Mouse (Mus musculus) adrenal gland, postnatal 36 days (tissue): ENCODE data around the gene Man1a. TPM values are rescaled to one million over a fixed set of nuclear protein-coding genes. Genes with fewer than 3 reads are reported as not detected.

Experiments
- DNase-seq, 2 experiments: peaks; one replicate each; pipeline ENCODE4 v3.0.0; 2021; ENCODE audit warnings: mixed read lengths in 1 of 2
- total RNA-seq, 2 experiments: library from RNA; stranded (reverse); gene quantifications; 2 replicates each; pipeline ENCODE4 v1.2.3; 2021

Gene Man1a
- total RNA-seq, 2 experiments from 2014 or later: 28.4 to 160 TPM

DNA sequence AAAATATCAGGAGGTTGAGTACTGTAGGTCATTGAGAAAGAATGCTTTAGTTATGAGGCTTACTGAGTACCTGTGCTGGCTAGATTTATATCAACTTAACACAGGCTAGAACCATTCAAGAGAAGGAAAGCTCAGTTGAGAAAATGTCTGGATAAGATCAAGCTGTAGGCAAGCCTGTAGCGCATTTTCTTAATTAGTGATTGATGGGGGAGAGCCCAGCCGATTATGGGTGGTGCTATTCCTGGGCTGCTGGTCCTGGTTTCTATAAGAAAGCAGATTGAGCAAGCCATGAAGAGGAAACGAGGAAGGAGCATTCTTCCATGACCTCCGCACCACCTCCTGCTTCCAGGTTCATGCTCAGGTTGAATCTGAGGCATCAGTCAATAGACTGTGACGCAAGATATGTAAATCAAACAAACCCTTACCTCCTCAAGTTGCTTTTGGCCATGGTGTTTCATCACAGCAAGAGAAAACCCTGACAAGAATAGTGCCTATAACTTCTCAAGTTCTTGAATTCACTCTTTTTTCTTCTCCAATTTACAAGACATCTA lies 58.4 kb downstream of the Man1a start:
- DNase-seq: no peak

DNA sequence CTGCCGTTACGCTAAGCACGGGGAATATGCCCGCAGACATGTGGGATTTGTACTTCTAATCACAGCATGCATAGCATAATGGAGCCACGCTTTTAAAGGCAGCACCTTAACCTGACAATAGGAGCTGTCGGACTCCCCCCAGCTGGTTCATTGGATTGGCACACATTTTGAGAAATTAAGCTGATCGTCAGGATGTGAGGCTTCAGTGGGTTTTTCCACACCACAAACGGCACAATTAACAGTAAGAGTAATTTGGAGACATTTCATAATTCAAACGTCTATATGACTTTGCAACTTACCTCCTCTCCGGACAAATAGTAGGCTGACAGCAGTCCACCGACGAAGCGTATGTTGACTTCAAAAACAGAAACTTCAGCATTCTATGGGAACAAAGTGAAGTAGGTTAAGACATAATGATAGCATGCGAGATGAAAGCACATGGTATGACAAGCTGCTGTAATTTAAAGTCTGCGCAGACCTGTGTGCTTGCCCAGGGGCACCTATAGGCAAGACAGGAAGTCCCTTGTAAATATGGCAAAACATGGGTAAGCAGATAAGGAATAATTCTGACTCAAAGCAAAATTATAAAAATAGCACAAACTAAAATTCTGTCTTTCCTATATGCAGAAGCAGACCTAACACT lies 62.2 kb downstream of the Man1a start:
- no peak for DNase-seq

DNA sequence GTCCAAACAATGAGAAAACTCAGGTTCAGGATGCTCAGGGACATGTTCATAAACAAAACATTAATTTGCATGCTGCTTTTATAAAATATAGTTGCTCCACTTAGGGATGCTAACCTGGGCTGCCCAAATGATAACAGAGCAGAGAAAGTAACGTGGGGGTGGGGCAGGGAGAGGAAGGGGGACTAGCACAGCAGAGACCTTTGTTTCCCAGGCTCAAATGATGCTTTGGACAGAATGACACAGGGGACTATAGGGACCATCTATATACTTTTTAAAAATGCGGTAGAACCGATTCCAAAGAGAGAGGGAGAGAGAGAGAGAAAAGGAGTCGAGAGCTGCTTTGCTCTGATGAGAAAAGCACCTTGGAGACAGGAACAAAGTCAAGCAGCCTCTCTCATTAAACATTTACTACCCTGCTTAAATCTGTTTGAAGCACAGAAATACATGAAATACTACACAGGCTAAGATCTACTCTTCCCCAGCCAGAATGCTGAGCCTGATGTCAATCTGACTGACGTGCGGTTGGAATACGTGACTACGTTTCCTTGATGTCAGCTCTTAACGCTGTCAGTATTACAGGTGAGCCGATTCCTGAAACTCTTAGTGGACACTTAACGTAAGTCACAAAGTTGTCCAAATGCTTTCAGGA lies 63.1 kb downstream of the Man1a start:
- DNase-seq: no peak

DNA sequence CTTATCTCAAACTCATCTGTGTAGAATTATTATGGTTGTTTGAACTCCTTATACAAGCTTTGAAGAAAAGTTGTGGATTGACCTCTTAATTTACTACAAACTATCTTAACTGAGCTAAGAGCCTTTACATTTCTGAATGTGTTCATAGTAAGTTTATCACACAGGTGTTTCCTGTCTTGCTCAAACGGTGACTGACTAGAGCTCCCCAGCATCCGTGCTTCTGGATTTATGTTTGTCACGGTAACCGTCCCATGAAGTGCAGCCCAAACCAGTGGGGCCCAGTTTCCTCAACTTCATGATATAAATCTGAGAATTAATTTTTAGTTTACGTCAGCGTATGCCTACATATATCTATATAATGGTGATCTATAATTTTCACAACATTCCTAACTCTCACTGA lies 67.3 kb downstream of the Man1a start:
- DNase-seq: no peak

DNA sequence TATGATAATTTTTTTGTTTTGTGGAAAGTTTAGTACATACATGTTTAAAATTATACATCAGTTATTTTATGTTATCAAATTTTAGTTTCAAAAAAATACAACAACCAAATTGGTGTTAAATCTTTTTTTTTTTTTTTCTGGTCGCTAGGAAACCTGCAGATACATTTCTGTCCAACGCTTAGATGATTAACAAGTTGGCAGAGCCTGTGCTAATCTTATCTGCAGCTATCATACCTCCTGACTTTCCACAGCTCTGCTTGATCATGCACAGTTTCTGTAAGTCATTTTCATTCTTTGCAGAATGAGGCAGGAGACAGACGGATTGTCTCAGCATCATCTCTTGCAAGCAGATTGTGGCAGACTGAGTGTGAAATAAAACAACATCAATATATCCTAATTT lies 69.5 kb downstream of the Man1a start:
- no peak for DNase-seq

DNA sequence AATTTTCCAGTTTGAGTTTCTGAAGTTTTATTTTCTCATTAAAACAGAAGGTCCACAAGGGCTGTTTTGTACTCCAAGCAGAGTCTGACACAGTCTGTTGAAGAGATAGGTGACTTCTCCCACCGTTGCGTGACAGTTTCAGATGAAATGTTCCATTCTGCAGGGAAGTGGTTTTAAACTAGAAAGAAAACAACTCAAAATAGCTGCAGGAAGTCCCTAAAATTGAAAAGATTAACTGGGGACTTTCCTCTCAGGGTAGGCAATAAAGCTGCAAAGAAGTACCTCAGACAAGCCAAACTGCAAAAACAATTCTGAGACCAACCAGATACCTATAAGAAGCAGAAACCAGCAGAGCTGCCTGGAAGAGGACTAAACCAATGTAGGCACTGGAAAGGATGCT lies 70.6 kb downstream of the Man1a start:
- no peak for DNase-seq

DNA sequence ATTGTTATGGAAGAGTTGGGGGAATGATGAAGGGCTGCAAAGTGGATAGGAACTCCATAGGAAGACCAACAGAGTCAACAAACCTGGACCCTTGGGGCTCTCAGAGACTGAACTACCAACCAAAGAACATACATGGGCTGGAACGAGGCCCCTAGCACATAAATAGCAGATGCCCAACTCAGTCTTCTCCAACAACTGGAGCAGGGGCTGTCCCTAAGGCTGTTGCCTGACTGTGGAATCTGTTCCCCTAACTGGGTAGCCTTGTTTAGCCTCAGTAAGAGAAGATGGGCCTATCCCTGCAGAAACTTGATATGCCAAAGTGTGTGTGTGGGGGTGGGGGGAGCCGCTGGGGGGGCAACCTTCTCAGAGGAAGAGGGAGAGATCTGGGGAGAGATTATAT lies 73.5 kb downstream of the Man1a start:
- DNase-seq: no peak

DNA sequence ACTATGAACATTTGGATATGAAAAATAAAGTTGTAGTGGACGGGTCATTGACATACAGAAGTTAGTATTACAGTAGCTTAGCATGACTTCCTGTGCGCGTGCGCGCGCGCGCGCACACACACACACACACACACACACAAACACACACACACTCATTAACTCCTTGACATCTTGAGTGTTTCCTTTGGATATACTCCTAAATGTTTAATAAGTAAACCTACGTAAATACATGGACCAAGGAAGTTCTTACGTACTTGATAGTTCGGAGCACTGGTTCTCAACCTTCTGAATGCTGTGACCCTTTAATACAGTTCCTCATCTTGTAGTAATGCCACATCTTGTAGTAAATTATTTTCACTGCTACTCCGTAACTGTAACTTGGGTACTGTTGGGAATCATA lies 79.1 kb downstream of the Man1a start:
- no peak for DNase-seq

DNA sequence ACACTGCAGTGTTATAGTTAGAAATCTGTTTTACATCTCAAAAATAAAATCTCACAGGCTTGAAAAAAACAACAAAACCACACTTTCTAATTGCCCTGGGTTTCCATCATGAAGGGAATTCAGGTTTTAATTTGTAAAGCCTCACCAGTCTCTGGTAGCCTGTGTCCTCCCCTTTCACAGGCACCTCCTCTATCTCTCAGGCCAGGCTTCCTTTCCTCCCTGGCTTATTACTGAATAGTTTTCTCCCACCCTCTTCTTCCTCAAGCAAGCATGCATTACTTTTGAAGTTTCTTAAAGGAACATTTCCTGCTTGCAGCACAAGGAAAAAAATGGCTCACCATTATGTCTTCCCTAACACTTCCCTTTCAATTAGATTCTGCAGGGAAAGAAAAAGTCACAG lies 80.2 kb downstream of the Man1a start:
- no peak for DNase-seq

DNA sequence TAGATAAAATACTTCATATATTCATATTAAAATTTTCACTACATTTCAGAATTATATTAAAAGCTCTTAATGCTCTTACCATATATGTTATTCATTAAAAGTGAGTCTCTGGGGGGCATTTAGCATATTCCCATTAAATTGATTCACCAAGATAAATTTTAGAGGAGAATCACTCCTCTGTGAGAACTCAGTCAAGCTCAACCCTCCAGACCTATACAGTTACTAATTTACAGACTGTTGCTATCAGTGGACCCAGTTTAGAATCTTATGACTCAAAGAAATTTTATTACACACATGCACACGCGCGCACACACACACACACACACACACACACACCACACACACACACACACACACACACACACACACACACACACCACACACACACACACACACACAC lies 81.8 kb downstream of the Man1a start:
- no peak for DNase-seq

DNA sequence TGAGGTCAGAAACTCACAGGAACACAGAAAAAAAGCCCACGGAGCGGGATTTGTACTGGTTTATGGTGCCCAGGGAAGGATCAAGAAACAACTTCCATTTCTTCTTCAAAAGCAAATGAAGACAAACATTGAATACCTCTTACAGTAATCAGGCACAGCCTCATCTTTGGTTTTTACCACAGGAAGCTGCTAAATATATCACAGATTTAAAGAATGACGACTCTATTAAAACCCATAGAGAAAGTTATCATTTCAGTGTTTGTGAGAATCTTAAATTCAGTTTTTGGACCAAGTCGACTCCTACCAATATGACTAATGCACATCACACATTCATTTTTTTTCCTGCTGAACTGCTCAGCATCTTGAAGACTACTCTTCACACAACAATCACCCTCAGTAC lies 86.0 kb downstream of the Man1a start:
- DNase-seq: no peak

DNA sequence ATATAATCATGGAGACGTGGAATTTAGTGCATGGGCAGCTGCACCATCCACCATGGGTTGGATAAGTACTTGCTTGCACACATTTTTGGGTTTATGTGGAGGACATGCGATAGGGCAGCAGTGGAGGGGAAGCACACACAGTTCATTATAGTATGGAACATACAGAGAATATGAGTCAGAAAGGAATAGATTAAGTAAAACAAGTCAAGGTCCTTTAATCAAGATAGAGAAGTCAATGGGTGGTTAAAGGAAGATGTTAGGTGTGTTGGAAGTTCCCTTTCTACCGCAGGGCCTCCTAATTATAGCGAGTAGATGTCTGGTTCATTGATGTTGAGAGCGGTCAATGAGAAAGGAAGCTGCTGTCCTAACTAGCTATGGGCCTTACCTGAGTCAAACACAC lies 91.5 kb downstream of the Man1a start:
- no peak for DNase-seq

DNA sequence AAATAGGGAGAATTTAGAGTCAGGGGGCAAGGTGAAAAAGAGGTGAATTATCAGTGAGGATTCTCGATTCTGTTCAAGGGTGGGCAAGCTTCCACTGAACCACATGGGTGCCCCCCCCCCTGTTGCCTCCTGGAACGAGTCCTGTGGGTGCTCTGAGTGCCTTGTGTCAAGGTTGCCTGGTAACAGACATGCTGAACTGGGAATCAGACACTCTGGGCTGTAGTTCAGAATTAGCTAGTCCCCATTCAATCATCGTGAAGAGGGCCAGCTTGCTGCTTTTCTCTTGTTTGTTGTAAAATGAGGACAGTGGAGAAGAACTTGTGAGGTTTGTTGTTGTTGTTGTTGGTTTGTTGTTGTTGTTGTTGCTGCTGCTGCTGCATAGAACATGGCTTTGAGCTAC lies 92.3 kb downstream of the Man1a start:
- DNase-seq: no peak

DNA sequence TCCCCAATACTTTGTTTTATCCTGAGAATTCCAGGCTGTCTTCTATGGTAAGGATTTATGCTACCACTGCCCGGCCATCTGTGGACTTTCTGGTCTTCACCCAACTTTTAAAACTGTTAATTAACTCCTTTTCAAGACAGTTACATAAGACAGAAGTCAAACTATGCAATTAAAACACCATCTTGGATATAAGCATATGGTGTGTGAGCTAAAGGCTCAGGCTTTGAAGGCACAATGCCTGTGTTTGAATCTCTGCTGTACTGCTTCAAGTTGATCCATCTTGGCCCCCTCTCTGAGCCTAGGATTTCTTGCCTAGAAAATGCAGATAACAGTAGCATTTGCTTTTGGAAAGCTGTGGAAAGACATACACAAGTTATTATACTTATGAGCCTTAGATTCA lies 97.8 kb downstream of the Man1a start:
- no peak for DNase-seq

DNA sequence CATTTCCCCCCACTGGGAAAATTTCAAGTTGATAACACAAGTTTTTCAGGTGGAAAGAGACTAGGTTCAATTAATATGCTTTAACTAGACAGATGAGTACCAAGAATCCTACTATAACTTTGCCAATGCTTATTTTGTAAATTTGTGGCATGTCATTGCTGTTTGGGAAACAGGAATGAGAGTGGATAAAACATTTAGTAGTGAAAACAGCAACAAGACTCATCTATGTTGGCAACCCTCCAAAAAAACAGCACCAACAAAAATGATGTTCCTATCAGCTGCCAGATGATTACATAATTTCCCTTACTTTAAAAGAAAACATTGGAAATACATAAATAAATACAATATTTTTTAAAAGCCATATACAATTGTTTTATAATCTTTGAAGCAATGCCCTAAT lies 102.2 kb downstream of the Man1a start:
- DNase-seq: no peak

DNA sequence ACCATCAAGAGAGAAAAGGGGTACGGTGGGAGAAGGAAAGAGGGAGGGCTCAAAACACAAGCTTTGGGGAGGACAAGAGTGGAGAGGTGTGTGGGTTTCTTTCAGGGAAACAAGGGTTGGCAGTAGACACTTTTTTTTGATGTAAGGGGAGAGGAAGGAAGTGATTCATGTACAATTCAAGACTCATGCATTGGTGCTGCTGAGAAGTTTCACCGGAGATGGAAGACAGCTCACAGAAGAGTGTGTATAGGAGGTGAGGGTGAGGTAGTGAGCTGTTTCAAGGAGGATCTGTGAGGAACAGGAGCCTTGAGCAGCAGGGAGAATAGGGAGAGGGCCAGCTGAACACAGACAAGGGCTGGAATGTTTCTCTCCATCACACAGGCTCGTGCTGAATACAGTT lies 116.7 kb downstream of the Man1a start:
- no peak for DNase-seq

DNA sequence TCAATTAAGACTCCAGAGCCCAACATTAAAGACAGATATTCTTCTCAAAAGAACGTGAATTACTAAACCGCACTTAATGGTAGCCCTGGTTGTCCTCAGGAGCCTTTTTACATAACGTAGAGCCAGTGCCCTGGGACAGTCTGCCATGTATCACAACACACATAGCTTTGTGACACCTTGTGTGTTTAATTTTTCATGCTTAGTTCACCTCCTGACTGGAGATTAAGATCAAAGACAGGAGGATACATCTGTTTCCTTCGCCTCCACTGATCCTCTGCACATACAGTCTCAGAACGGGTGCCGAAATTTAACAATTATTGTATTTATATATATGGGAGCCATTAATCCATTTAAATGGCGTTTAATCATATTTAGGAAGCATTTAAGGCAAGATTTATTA lies 134.8 kb downstream of the Man1a start:
- DNase-seq: no peak

DNA sequence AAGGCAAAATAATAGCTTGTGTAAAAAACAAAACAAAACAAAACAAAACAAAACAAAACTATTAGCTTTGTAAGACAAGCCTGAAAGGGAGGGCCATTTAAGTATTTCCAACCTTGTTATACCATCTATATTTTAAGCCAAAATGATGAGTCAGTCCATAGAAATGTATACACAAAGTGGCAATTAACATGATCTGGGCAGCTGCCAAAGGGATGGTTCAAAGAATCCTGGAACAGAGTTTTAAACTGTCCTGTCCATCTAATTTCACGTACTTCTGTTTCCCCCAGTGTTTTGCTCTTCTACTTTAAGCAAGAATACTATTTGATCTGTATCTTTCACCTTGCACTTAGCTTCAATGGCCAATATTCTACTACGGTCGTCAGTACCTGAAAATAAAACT lies 138.2 kb downstream of the Man1a start:
- no peak for DNase-seq

DNA sequence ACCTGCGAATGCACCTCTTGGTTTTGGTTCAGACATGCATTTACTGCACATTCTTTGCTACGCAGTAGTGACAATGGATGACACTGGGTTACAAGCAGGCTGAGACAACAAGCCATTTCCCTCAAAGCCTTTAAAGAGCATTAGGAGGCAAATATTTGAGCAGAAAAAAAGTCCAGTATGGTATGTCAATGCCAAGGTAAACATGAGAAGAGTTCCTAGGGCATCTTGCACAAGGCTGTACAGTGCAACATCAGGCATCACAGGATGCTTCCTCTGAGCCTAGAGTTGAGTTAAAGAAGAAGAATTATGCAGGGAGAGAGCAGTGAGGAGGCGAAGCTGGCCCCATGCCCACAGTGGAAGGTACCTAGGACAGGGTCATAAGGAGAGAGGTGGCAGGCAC lies 140.3 kb downstream of the Man1a start:
- no peak for DNase-seq

DNA sequence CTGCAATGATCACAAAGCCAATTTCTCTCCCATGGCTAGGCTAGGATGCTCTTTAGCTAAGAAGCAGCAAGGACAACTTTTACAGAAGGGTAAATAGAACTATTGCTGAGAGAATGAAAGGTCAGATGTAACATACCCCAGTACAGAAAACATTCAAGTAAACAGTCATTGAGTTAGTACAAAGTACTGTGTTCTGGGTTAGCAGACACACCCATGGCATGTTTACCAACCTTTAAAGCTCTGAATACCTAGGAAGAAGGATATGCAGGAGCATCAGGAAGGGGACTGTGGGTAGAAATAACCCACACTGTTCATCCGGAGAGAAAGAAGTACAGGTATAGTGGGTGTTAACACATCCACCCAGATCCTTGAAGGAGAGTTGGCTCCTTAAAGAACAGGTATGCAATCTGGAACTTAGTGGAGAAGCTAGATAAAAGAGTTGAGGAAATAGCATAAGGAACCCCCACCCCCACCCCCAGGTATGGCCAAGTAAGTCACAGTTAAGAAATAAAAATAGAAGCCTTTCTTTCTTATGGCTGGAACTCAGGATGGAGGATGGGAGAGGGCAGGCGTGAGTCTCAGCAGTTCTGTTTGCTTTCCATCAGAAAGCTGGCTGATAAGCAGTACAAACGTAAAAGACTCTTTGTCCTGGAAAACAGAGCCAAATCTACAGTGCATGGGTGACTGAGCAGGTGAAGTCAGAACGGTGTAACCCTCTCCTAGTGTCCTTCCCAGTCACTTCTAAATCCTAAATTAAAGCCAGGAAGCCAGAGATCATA lies 146.5 kb downstream of the Man1a start:
- no peak for DNase-seq

DNA sequence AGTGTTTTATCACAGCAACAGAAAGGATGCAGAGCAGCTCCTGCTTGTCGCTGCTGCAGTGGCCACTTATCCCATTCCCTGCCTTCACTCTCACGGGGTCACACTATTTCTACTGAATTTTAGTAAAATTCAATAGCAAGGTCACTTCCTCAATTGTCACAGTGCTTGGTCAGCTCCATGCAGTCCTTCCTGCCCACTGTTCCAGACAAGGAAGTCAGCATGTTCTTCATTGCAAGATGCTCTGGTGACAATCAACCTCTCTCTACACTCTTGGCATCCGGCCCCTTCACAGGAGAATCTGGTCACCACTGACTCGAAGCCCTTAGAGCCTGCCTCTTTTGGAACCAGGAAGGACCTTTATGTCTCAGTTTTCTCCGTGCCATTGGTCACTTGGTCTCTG lies 148.5 kb downstream of the Man1a start:
- no peak for DNase-seq

DNA sequence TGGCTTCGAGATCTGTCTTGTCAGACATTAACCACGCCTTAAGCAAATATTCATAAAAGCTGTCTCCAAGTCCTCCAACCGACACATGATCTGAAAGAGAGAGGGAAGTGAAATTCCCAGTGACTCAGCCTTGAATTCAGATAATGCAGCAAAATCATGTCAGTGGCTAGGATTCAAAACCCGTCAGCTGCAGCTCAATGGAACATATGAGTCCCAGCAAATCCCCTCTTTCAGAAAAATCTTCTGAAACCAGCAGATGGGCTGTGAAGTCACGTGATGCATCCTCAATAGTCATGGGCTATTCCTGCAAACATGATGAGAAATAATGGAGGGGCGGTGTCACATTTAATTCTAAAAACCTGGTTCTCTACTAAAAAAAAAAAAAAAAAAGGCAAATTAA lies 151.0 kb downstream of the Man1a start:
- no peak for DNase-seq

DNA sequence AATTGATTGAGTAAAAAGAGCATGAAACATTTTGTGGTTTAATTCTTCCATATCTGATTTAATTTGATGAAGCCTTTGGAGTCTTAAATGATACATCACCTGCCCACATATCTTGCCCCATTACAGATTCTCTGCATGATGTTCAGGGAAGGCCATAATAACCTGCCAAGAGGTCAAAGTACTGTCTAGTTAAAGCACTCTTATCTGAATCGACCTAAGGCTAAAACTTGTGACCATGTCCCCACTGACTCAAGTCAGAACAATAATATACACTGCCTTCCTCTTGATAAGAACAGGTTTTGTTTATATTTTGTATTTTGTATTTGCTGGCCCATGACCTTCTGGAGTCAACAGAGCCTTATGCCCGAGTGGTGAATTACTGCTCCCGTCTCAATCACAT lies 154.2 kb downstream of the Man1a start:
- DNase-seq: no peak

DNA sequence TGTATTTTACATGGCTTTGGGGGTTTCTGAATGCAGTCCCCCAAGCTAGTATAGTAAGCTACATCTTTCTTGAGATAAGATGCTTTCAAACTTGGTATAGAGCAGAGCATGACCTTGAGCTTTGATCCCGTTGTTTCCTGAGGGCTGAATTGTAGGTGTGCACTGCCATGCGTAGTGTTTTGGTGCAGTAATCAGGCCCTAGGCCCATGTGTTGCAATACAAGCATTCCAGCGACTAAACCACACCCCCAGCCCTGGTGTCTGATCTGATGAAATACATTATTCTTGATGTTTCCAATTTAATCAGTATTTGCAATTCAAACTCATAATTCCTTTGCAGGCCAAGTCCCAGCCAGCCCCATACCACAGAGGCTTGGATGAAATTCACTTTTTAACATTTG lies 158.9 kb downstream of the Man1a start:
- DNase-seq: no peak
